Mouse (Mus musculus) heart, postnatal 36 days (tissue): ENCODE measurements around the gene Mmp27. TPM values are rescaled to one million over a fixed set of nuclear protein-coding genes. Genes with fewer than 3 reads are reported as not detected.

Experiments used
- DNase-seq, 2 experiments: peaks; one replicate each; pipeline ENCODE4 v3.0.0; 2021 to 2022
- intact Hi-C: fragments of 180-260 bp; cut with DNase I; formaldehyde crosslinking; loops from one replicate; pipeline ENCODE4 v1.15.1; 2025
- total RNA-seq, 2 experiments: library from RNA; stranded (reverse); gene quantifications; 2 replicates each; pipeline ENCODE4 v1.2.3; 2021

The Mmp27 gene
- total RNA-seq: under 1 TPM in 1 of 2 experiments, not detected in 1; 0.22 TPM

GRCm38 (mm10) chr9:7571162-7571561 lies at the start of gene Mmp27:
Mmp27 (plus strand) TSS chr9:7571396.
- intact Hi-C loops: no loop called here
- no peak for DNase-seq

- DNase-seq: no peak
- intact Hi-C loops: no loop called here
These were observed 44.8 kb upstream of the Mmp27 start for GRCm38 (mm10) chr9:7526255-7526940.

- no peak for DNase-seq
- intact Hi-C loops: no loop called here
These were observed 28.4 kb upstream of the Mmp27 start for GRCm38 (mm10) chr9:7542763-7543162.

- intact Hi-C loops: no loop called here
- peak in 1 of 2 experiments; percentile 18 for DNase-seq
These were observed 26.2 kb upstream of the Mmp27 start for GRCm38 (mm10) chr9:7544923-7545457.

- DNase-seq: peak; percentile 32 to 48
These were observed 25.7 kb upstream of the Mmp27 start for GRCm38 (mm10) chr9:7545471-7545870.

GRCm38 (mm10) chr9:7545920-7546319 lies 25.3 kb upstream of the Mmp27 start:
- intact Hi-C loops: no loop called here
- DNase-seq: no peak

More at GRCm38 (mm10) chr9:7545471-7545870, 25.7 kb upstream of the Mmp27 start:
- intact Hi-C loops: no loop called here

- intact Hi-C loops: no loop called here
- no peak for DNase-seq
These were observed 19.3 kb upstream of the Mmp27 start for GRCm38 (mm10) chr9:7551943-7552342.

GRCm38 (mm10) chr9:7553536-7553935 lies 17.7 kb upstream of the Mmp27 start:
- no peak for DNase-seq
- intact Hi-C loops: no loop called here

GRCm38 (mm10) chr9:7554382-7554781 lies 16.8 kb upstream of the Mmp27 start:
- DNase-seq: peak; percentile 46 to 58
- intact Hi-C loops: loop anchor here (1.0 kb wide), 1 partner anchor 41 kb away; no protein-coding TSS in a partner anchor

GRCm38 (mm10) chr9:7558221-7559017 lies 12.8 kb upstream of the Mmp27 start, which contains the start of gene Mmp8:
Mmp8 (plus strand) TSS chr9:7558456.
- intact Hi-C loops: no loop called here
- no peak for DNase-seq

GRCm38 (mm10) chr9:7560026-7560425 lies 11.2 kb upstream of the Mmp27 start:
- intact Hi-C loops: no loop called here
- DNase-seq: no peak

GRCm38 (mm10) chr9:7567376-7567775 lies 3.8 kb upstream of the Mmp27 start:
- intact Hi-C loops: no loop called here
- no peak for DNase-seq

GRCm38 (mm10) chr9:7567923-7568322 lies 3.3 kb upstream of the Mmp27 start:
- DNase-seq: no peak
- intact Hi-C loops: no loop called here

- no peak for DNase-seq
- intact Hi-C loops: no loop called here
These were observed 711 bp upstream of the Mmp27 start for GRCm38 (mm10) chr9:7570485-7570884.

GRCm38 (mm10) chr9:7572188-7572587 lies 992 bp downstream of the Mmp27 start:
- intact Hi-C loops: no loop called here
- no peak for DNase-seq

GRCm38 (mm10) chr9:7572663-7573308 lies 1.6 kb downstream of the Mmp27 start:
- intact Hi-C loops: no loop called here
- no peak for DNase-seq

- DNase-seq: peak; percentile 17 to 31
These were observed 4.3 kb downstream of the Mmp27 start for GRCm38 (mm10) chr9:7575526-7575925.

GRCm38 (mm10) chr9:7577371-7577770 lies 6.2 kb downstream of the Mmp27 start:
- DNase-seq: no peak
- intact Hi-C loops: no loop called here

More at GRCm38 (mm10) chr9:7575526-7575925, 4.3 kb downstream of the Mmp27 start:
- intact Hi-C loops: no loop called here

- no peak for DNase-seq
- intact Hi-C loops: no loop called here
These were observed 18.9 kb downstream of the Mmp27 start for GRCm38 (mm10) chr9:7590063-7590462.

GRCm38 (mm10) chr9:7593272-7593812 lies 22.1 kb downstream of the Mmp27 start:
- intact Hi-C loops: no loop called here
- DNase-seq: no peak
